Mouse (Mus musculus) olfactory bulb, adult 2 months (tissue): ENCODE data around the gene Cd276.
"Not testable (repeated sequence)": the region's sequence is repeated elsewhere in the genome, so short reads cannot be mapped to it uniquely, and the experiment has no call there.

Experiments used
- CTCF ChIP-seq: fragments of 200-500 bp; IDR thresholded peaks from 2 replicates; pipeline ENCODE4 v1.5.1; 2012; ENCODE audit warnings: low read depth, mild to moderate bottlenecking, low read length, moderate library complexity; ENCODE audit not compliant: insufficient read depth
- POLR2A ChIP-seq: fragments of 200-500 bp; IDR thresholded peaks from 2 replicates; pipeline ENCODE4 v1.6.1; 2012; ENCODE audit warnings: mild to moderate bottlenecking, low read depth, low read length, moderate library complexity; ENCODE audit not compliant: insufficient read depth

- not testable (repeated sequence) for TF ChIP-seq CTCF, POLR2A
Observed at GRCm38 (mm10) chr9:58580453-58581195, 25.4 kb upstream of the Cd276 start.
